Mouse (Mus musculus) lung, adult 2 months (tissue): ENCODE measurements around the gene Olfr651.

Source experiments
- CTCF ChIP-seq: fragments of 200-500 bp; IDR thresholded peaks from 2 replicates; pipeline ENCODE4 v1.5.1; 2011; ENCODE audit warnings: mild to moderate bottlenecking, low read length, control low read depth; ENCODE audit not compliant: insufficient read depth
- POLR2A ChIP-seq: fragments of 200-500 bp; IDR thresholded peaks from 2 replicates; pipeline ENCODE4 v1.6.1; 2011; ENCODE audit warnings: low read depth, mild to moderate bottlenecking, control low read depth, low read length, borderline replicate concordance; ENCODE audit errors: extremely low read depth

DNA sequence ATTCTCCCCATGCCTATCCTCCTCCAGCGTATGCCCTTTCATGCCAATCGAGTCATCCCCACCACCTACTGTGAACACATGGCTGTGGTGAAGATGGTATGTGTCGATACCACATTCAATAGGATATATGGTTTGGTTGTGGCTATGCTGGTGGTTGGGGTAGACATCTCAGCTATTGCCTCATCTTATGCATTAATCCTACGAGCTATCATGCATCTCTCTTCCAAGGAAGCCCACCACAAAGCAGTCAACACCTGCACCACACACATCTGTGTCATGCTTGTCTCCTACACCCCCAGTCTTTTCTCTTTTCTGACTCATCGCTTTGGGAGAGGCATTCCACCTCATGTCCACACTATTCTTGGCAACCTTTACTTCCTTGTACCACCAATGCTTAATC is 38.3 kb downstream of the Olfr651 start:
- TF ChIP-seq POLR2A (no peak), CTCF (no peak)
